Mouse (Mus musculus): ENCODE results near the gene Rps24.

DNA sequence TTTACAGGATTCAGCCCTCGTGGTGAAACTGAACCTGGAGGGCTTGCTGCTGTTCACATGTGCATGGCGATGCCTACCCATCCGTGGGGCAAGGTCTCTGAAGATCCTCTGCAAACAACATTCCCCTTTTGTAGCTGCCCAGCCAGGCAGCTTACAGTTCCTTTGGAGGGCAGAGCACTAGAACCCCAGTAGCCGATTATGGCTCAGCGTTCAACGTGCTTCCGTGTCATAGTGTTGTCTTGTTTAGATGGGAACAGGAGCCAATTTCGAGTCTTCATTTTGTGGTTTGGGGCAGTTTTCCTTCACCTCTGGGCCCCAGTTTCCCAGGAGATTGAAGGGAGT is 13.9 kb downstream of the Rps24 start:
- TF ChIP-seq POLR2A (IDR thresholded peaks at IDR 0.05; ENCODE audit: control insufficient read depth, low read depth, low read length) (no peak), CTCF (IDR thresholded peaks at IDR 0.05; ENCODE audit: control insufficient read depth, insufficient read depth, insufficient replicate concordance, low read depth, low read length) (no peak)

Measured in testis, adult 2 months (tissue).